Mouse (Mus musculus) brain, embryonic 18.5 days (tissue): ENCODE measurements around the gene Tbc1d23.
"Not testable (repeated sequence)": the region's sequence is repeated elsewhere in the genome, so short reads cannot be mapped to it uniquely, and the experiment has no call there.

Experiments
- DNase-seq: peaks from one replicate; pipeline ENCODE4 v3.0.0-alpha.2; 2012; ENCODE audit warnings: low read depth, low spot score

The Tbc1d23 gene

GRCm38 (mm10) chr16:57215957-57216356 is 15.3 kb downstream of the Tbc1d23 start:
- no peak for DNase-seq

GRCm38 (mm10) chr16:57211037-57211436 is 20.3 kb downstream of the Tbc1d23 start:
- no peak for DNase-seq

DNA sequence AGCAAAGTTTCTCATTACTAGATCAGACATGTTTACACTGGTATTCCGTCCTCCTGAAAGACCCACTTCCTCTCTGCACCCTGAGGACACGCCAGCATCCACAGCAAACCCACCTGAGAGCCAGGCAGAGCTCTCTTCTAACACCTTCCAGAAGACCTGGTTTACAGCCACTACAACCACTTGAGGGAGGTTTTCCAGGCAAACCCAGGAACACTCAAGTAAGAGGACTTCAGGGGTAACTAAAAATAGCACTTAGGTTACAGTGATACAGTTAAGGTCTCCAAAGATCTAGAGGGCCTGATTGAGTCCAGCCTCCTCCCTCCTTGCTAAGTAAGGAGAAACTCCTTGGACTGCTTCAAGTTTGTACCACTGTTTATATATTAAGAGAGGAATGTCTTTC is 23.0 kb downstream of the Tbc1d23 start:
- DNase-seq = no peak

- DNase-seq = no peak
These were observed 34.0 kb downstream of the Tbc1d23 start for GRCm38 (mm10) chr16:57197281-57197680.

DNA sequence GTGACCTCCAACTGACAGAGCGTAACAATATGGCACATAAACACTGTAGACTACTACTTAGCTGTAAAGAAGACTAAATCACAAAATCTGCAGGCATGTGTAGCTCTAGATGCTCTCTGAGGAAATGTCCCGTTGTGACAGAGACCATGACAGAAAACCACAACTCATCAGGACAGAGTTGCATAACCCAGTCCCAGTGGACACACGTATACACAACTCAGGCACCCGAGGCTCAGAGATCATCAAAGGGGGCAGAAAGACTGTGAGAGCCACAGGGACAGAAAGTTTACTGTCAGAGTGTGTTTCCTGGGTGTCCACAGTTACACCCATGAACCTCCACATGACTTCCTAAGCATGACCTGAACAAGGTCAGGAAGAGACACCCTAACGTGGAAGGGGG is 34.7 kb downstream of the Tbc1d23 start:
- DNase-seq = no peak

DNA sequence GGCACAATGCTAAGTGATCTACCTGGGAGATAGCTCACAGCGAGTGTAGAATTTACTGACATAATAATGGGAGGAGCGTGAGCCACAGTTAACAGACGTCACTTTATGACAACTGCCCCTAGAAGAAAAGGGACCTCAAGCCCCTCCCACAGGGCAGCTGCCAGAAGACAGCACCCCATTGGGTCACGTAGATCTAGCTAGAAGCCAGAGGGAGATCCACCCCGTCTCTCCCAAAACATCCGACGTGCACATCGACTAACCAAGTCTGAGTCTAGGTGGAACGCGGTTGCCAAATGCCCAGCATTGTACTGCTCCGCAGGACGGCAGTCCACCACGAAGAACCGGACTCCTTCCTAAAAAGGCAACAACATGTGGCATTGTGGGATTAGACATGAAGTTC is 40.1 kb downstream of the Tbc1d23 start:
- DNase-seq = no peak

GRCm38 (mm10) chr16:57190390-57190789 is 40.9 kb downstream of the Tbc1d23 start:
- no peak for DNase-seq

DNA sequence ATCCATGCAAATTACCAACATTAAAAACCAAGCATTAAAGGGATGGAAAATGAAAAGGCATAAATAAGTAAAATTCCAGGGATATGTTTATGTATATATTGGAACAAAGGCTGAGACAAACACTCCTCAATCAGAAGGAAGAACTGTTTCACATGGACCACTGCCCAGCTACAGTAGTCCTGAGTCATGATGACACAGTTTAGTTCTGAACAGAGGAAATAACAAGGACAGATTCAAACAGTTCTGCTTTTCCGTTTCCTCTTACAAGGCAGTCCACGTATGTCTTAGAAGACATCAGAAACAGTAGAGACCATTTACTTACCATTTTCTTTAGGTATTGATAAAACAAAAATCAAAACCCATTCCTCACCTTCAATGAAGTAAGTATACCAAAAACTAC is 41.8 kb downstream of the Tbc1d23 start:
- DNase-seq = no peak

DNA sequence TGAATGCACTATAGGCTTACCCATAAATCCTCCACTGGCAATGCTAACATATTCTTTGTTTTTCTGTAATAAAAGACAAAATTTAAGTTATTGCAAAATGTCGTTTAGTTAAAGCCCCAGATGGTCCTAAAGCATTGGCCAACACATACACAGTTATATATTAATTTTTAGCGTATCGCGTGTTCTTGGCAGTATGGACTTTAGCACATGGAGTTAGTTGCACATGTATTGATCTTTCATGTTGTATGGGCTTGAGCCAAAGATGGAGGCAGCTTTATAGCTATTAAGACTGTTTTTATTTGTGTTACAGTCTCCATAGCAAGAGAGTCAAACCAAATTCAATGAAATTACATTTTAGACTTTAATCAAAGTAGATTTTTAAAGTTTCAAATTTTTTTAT is 44.7 kb downstream of the Tbc1d23 start:
- DNase-seq = no peak

- no peak for DNase-seq
These were observed 49.3 kb downstream of the Tbc1d23 start for GRCm38 (mm10) chr16:57182037-57182436.

DNA sequence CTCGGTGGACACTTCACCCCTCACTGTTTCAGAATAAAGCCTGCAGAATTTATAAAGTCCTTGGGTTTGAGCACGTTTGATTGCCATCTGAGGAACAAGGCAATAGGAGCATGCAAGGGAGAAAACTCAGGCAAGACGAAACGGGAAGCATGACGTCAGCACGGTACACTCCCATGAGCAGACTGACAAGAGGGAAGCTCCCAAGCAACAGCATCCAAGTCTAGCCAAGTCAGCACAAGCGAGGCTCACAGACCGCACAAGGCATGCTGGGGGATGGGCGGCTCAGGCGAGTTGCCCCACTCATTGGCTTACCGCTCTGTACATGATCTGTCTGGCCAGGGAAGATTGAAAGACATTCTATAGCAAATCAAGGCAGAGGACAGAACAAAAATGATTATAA is 50.1 kb downstream of the Tbc1d23 start:
- DNase-seq = no peak

DNA sequence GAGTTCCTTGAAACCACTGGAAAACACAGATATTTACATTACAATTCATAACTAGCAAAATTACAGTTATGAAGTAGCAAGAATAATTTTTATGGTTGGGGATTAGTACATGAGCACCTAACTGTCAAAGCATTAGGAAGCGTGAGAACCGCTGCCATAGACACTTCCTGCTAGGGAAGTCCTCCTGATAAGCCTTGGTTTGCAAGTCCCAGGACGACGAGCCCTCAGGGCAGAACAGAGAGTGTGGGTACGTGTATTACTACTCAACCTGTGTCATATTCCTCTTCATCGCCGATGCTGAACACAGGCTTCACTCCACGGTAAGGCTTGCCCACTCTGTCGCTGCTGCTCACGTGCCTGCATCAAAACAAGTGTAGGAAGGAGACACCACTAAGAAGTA is 53.6 kb downstream of the Tbc1d23 start:
- DNase-seq = no peak

- peak; percentile 8 for DNase-seq
These were observed 54.0 kb downstream of the Tbc1d23 start for GRCm38 (mm10) chr16:57177254-57177653.

- DNase-seq = no peak
These were observed 55.0 kb downstream of the Tbc1d23 start for GRCm38 (mm10) chr16:57176276-57176675.

GRCm38 (mm10) chr16:57175751-57176150 is 55.6 kb downstream of the Tbc1d23 start:
- DNase-seq = no peak

DNA sequence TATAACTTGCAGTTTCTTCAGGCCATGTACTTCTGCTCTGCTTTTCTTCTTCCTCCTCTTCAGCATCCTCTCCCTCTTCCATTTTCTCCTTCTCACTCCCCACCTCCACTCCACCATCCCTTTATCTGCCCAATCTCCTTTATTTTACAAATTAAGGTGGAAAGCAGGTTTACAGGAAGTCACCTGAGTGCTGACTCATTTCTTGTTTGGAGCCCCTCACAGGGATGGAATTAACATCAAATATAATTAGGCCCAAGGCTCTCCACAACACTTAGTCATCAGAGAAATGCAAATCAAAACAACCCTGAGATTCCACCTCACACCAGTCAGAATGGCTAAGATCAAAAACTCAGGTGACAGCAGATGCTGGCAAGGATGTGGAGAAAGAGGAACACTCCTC is 56.8 kb downstream of the Tbc1d23 start:
- DNase-seq = not testable (repeated sequence)

- peak; percentile 28 for DNase-seq
These were observed 59.7 kb downstream of the Tbc1d23 start for GRCm38 (mm10) chr16:57171570-57171969.

- DNase-seq = no peak
These were observed 60.1 kb downstream of the Tbc1d23 start for GRCm38 (mm10) chr16:57171161-57171560.

DNA sequence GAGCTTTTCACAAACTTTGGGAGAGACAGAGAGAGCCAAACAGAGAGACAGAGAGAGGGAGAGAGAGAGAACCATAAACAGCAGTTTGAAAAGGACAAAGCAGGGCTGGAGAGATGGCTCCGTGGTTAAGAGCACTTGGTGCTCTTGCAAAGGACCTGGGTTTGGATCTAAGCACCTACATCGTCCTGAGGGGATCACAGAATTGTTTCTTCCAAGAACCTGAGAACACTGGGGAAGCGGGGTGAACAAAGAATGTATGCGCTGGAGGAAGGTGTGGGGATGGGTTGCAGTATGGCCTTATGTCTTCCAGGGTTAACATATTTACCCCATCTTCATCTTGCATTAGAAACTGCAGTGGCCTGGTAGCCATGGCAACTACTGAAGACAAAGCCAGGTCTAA is 63.1 kb downstream of the Tbc1d23 start:
- no peak for DNase-seq

- no peak for DNase-seq
These were observed 63.8 kb downstream of the Tbc1d23 start for GRCm38 (mm10) chr16:57167514-57167912.

- DNase-seq = peak; percentile 63
These were observed 64.4 kb downstream of the Tbc1d23 start, which contains the start of gene Nit2 for GRCm38 (mm10) chr16:57166611-57167513. Nit2 (minus strand) TSS chr16:57167341.

DNA sequence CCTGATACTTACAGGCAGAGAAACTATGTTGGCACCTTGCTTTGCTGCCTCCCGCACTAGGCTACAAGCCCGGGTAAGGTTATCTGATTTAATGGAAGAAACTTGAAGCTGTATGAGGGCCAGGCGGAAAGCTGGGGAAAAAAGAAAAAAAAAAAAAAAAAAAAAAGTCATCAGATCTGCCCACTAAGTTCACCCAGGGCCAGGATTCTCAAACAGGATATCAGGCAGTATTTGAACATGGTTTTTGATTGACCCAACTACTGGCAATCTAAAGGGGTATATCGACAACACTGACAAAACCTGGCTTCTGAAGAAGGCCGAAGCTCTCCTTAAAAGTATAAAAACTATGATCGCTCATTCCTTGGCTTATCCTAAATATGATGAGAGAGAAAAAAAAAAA is 65.2 kb downstream of the Tbc1d23 start:
- no peak for DNase-seq

- DNase-seq = no peak
These were observed 66.1 kb downstream of the Tbc1d23 start for GRCm38 (mm10) chr16:57165157-57165556.
